Mouse (Mus musculus) layer of hippocampus, adult 18-20 months (tissue): ENCODE data around the gene P2rx4. TPM values are rescaled to one million over a fixed set of nuclear protein-coding genes. Genes with fewer than 3 reads are reported as not detected.
"Not testable (repeated sequence)": the region's sequence is repeated elsewhere in the genome, so short reads cannot be mapped to it uniquely, and the experiment has no call there.

Experiments
- DNase-seq, 2 experiments: peaks; one replicate each; pipeline ENCODE4 v3.0.0; 2022; ENCODE audit warnings: low spot score in 2 of 2
- long read RNA-seq: library from polyadenylated mRNA; stranded (forward); transcript quantifications from one replicate; pipeline ENCODE4 v2.0.0, GENCODE M21; 2021
- total RNA-seq, 2 experiments: library from RNA; stranded (reverse); gene quantifications; 2 replicates each; pipeline ENCODE4 v1.2.3; 2021

P2rx4 gene
- total RNA-seq, result 10 to 100 TPM; 12.6 to 15.0 TPM
- long read RNA-seq, transcript P2rx4-201 (12 exons, 2,702 nt), result major isoform, 16 of 24 reads
- long read RNA-seq, partial matches to known transcripts, result 0 of 24 reads
- long read RNA-seq, other reads (novel, unspliced or antisense), result 6 of 24 reads

DNA sequence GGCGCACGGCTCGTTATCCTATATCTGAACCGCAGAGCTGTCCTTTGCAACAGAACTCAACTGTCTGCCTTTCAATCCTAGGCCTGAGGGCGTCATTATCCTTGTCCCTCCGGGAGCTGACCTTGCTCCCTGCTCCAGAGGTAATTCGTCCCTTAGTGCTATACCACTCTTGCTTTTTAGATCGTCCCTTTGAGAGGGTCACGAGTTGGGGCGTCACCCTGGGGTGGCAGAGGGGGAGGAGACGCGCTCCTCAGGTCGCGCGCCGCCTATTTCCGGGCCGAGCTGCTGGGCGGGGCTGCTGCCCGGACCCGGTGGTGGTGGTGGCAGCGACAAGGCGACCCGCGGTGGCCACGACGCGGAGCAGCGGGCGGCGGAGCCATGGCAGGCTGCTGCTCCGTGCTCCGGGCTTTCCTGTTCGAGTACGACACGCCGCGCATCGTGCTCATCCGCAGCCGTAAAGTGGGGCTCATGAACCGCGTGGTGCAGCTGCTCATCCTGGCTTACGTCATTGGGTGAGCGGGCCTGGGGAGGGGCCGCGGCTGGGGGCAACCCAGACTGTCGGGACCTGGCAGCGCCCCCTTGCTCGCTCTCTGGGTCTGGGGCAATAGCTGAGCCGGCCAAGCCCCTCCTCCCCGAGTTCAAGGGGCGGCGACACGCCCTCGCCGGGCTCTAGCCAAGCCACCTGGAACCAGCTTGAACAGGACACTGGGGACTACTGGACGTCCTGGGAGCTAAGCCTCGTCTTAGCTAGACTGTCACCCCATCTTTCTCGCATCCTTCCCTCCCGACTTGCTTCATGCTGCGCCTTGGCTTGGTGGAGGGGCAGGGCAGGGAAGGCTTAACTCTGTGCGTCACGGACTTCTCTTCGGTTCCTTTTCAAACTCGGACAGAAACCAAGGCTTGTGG is at the start of gene P2rx4:
P2rx4 (plus strand) TSS at position 269 of the 906 bp plus-strand sequence.
- peak; percentile 75 to 88 for DNase-seq

DNA sequence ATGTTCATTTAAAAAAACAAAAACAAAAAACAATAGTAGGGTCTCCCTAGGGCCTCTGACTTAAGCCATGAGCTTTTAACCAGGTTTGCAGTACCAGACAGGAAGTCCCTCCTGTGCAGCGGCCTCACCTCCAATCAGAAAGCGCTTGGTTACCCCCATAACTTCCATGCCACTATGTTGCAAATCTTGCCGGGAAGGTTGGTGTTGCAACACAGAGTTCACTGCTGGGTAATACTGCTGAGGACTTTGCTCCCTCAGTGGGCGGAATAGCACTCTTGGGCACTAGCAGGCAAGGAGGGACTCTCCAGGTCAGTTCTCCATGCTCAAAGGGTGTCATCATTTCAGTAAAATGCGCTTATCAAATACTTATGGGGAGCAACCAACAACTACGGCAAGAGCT is 44.8 kb upstream of the P2rx4 start:
- DNase-seq, result no peak

DNA sequence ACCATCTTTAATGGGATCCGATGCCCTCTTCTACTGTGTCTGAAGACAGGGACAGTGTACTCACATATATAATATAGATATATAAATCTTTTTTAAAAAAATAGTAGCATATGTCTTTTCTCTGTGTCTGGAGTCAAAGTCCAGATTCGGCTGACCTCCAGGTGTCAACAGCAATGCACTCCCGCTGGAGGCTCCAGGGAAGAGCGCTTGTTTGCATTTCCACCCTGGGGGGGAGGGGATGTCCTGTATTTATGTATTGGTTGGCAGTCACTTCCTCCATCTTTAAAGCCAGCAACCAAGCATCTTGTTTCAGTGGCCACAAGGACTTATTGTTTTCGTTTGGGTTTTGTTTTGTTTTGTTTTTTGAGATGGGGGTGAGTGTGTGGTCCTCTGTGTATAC is 42.3 kb upstream of the P2rx4 start:
- DNase-seq, result no peak

DNA sequence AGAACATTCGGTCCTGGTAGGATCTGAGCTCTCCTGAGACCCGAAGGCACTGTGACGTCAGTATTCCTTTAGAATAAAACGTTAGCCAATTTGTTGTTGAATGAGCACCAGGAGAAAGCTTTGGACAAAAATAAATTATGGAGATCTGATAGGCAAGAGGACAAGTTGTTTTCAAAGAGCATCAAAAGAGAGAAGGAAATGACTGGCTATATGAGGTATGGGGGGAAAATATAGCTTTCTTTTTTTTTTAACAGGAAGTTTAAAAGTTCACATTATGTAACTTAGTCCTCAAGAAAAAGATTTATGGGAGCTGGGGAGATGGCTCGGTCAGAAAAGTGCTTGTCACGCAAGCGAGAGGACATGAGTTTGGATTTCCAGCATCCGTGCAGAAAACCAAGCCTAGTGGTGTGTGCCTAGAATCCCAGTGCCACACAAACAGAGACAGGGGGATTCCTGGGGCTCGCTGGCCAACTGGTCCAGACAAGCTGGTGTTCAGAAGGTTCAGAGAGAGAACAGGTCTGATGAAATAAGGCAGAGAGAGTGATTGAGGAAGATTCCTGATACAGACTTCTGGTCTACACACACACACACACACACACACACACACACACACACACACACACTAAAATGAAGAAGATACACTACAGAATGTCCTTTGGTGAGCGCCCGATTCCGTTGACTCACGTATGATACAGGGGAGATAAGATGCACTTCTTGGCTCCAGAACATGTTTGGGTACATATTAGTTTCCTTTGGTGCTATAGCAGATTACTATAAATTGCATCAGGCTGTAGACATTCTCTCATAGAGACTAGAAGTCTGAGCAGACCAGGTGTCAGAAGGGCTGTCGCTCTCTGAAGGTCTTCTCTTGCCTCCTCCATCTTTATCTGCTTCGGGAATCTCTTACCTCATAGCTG is 38.1 kb upstream of the P2rx4 start:
- DNase-seq, result no peak

DNA sequence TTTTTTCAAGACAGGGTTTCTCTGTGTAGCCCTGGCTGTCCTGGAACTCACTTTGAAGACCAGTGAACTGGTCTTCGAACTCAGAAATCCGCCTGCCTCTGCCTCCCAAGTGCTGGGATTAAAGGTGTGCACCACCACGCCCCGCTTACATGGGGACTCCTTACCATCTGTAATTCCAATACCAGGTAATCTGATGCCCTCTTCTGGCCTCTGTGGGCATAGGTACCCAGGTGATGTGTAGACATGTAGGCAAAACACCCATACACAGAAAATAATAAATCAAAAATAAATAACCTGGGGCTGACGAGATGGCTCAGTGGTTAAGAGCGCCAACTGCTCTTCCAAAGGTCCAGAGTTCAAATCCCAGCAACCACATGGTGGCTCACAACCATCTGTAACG is 35.7 kb upstream of the P2rx4 start:
- not testable (repeated sequence) for DNase-seq

DNA sequence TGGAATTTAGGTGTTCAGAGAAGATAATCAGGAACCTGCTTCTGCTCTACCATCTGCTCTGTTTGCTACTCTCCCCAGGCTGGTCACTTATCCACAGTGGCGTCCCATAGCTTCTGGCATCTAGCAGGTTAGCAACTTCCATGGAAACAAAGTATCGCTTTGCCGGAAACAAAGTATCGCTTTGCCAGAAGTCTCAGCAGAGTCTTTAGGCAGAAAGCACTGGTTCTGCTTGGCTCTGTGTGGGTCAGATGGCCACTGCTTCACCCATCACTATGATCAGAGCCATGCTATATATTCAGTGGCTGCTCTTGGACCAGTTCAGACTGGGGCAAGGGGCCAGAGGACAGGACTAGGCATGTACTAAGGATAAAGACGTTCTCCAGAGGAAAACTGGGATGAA is 35.0 kb upstream of the P2rx4 start:
- no peak for DNase-seq

DNA sequence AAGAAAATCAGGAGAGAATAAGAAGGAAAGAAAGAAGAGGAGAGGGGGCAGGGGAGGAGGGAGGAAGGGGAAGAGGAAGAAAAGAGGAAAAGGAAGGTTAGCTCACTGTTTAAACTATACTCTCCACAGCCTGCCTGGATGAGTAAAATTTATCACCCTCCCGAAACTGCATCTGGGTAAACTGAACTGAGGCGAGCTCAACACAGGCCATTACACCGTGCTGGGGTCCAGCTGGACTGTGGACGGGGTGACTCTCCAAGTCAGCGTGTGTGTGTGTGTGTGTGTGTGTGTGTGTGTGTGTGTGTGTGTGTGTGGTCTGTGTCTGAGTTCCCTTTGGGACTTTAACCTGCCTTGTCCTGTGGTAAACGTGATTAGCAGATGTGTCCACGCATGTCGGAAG is 31.3 kb upstream of the P2rx4 start:
- DNase-seq, result no peak

DNA sequence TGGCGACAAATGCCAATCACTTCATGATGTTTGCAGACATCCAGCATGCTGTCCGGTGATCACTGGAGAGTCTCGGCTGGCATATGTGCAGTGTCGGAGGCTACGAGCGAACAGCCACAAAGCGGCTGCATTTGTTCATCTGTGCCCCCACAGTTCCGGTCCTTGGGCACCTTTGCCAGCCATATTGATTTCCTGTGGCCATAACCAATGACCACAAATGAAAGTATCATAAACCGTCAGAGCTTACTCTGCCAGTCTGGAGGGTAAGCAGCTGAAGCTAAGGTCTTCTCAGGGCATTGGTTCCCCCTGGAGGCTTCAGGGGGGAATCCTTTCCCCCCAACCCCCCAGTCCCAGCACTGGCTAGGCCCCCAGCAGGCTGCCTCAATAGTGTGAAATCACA is 29.4 kb upstream of the P2rx4 start:
- no peak for DNase-seq

DNA sequence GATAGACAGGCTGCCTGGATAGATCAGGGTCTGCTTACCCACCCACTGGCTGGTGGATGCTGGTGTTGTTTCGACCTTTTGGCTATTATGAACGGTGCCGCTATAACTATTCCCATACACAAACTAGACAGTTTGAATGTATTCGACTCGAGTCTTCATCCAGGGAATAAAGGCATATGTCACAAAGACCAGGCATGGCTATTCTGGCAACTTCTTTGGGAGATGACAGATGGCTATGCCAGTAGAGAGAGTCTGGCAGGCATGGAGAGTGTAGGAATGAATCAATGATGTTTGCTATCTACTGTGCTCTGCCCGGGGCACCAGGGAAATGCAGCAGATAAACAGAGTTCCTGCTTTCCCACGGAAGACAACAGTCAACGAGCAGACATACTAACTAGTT is 27.5 kb upstream of the P2rx4 start:
- peak; percentile 37 to 59 for DNase-seq

DNA sequence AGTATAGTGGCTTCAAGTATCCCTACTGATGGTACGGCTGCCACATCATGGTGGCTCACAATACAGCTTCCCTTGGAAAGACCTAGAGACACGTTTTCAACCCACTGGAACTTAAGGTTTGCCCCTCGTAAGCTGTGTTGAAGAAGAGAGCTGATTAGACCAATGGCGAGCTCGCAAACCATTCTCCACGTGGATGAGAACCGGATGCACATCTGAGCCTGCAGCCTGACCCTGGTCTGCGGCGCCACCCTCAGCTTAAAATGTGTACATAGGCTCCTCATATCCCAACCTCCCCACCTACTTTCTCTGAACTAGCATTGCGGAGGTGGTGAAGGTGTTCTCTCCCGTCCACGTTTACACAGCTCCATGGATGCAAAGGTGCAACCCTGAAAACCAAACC is 26.1 kb upstream of the P2rx4 start:
- DNase-seq, result no peak

DNA sequence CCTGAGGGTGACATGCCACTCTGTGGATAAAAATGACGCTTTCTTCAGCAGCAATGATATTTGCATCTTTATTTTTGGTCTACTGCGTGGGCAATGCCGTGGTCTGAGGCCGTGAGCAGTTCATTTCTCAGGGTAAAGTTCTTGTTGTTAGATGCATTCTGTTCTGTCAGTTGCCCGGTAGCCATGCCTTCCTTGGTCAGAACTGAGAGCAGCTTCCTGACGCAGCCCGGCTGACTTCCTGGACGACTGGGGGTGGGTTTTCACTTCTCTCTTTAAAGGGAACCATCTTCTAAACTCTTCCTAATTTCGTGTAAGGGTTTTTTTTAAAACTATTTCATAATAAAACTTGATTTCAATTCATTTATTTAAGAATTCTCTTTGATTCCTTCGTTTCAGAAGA is 23.4 kb upstream of the P2rx4 start:
- DNase-seq, result no peak

DNA sequence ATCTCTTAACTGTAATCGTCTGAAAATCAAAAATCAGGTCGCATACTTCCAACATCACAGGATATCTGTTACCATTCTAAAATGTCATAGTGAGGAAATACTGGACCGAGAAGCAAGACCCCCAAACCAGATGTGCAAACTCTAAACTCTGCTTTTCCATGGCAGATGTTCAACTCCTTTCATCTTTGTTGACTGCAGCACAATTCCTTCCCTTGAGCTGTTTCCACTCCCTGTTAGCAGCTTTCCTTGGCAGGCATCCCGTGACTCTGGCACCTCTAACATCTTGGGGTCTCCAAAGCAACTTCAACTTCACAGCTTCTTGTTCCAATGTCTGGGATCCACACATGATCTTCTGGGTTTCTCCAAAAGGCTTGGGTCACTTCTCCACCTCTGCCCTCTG is 20.0 kb upstream of the P2rx4 start:
- no peak for DNase-seq

DNA sequence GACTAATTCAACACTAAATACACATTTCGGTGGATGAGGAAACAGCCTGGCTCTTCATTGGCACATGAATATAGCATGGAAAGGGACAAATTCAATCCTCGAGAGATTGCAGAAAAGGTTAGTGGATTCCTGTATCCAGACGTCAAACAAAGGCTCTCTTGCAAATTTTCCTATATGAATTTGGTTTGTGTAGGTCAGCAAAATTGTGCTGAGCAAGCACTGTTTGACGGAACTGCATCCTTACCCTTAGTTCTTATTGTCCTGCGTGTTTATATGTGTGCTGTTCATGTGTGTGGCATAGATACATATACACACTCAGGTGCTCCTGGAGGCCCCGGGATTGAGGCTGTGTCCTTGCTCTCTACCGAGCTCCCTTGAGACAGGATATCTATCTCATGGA is 18.2 kb upstream of the P2rx4 start:
- no peak for DNase-seq

DNA sequence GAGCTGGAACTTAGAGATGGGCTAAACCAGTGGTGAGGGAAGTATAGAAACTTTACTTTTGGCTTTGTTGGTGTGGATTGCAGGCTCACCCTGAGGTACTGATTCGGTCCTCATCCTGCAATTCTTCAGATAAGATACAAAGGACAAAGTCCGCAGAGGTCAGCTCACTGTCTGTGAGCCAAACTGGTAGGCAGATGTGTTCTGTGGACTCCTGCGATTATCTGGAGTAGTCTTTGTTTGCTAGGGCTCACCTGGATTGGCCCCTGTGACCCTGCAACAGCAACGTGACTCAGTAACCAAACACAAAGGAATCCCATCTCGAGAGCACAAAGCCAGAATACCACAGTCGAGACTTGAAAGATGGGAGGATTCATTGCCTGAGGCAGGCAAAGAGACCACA is 16.9 kb upstream of the P2rx4 start:
- no peak for DNase-seq

DNA sequence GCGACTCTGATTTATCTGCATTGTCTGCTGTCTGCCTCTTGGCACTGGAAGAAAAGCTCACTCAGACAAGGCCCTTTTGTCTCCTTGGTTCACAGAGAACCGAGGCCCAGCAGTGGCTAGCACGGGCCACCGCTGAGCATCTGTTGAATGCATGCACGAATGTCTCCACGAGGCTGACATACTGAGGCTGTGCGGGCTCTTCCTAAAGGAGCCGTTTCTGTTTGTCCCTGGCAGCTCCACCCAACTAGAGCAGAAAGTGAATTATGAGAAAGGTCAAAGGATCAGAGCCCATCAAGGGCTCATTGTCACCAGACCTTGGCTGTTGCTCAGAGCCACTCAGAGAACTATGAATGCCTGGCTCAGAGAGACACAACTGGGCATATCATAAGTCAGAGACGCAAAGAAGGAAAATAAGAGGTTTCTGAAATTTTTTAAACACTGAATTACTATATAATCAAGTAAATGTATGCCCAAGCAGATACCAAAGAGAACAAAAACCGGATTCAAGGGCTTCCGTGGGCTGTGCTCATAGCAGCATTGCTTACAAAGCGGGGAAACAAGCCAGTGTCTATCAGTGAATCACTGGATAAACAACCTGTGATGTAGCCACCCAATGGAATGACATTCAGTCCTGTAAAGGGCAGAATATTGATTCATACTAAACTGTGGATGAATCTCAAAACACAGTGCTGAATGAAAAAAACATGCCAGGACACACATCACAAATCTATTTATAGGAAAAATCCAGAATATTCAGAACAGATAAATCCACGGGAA is 13.7 kb upstream of the P2rx4 start:
- peak in 1 of 2 experiments; percentile 61 for DNase-seq

DNA sequence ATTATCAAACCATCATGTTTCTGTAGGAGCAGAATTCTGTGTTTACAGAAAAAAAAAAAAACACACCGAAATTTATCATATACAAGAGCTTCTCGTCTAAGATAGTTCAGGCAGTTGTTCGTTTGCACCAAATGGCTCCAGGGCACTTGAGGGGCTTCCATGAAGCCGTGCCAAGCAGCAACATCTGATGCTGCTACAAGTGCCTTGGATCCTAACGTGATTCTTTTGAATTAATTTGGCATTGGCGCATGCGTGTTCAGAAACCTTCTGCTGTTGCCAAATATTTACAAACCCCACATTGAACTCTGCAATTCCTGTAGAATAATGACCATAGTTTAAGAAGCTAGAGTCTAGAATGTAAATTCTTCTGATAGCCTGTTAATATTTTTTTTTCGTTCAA is 11.8 kb upstream of the P2rx4 start:
- no peak for DNase-seq

DNA sequence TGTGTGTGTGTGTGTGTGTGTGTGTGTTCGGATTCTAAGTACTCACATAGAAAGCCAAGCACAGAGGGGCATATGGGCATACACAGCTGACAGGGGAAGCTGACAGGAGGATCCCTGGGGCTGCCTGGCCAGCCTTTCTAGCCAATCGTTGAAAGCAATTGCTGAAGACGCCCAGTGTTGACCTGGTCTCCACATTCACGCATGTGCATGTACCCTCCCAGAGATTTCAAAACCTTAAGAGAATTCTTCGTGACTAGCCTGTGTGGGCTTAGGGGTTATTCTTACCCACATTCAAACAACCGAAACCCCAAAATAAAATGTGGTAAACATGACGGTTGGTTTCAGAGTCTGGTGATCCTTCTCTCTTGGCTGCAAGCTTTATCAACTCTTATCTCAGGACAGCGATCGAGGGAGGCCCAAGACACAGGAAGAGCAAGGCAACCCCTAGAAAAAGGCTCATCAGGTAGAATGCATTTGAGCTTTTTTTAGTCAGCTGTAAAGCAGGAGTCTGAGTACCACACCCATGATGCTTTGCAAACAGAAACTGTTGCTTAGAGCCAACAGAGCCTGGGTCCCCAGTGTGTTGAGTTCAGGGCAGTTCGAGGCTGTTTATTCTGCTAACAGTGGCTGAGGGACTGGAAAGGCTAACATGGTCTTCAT is 9.2 kb upstream of the P2rx4 start:
- no peak for DNase-seq

DNA sequence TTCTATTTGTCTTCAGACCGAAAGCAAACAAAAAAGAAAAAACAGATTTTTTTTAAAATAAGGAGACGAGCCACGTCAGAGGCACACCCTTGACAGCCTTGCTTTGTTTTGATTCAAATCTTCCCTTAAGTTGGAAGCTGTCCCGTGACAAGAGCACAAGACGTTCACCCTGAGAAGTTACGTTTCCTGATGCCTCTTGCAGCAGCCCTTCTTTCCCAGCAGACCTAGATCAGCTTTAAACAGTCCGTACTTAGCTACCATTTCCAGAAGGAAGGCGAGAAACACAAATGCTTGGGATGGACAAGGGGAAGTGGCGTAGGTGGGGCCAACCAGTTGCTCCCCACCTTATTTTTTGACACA is 8.7 kb upstream of the P2rx4 start:
- no peak for DNase-seq

DNA sequence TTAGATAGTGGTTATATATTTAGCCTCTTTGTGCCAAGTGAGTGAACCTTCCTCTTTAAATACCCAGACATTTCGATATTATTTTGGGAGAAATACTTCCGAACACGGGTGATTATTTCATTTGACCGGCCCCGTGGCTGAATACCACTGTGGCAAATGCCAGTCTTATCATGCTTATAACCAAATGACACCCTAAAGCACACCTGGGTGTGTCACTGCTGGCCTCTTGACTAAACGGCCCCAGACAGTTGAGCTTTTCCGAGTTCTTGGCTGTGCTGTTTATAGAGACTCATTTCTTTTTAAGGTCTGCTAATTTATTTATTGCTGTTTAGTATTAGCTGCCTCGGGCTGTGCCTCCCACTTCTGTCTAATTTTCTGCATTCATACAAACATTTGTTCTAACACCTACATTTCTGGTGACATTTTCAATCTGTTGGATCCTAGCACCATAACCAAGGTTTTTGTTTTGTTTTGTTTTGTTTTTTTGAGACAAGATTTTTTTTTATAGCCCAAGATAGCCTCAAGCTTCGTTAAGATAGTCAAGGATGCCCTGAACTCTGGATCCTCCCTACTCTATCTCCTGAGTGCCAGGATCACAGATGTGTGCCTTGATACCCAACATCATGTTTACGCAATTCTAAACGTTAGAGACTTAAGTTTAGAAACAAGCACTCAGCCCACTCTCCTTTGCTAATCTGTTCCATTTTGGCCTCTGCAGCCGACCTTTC is 7.1 kb upstream of the P2rx4 start:
- peak in 1 of 2 experiments; percentile 15 for DNase-seq

DNA sequence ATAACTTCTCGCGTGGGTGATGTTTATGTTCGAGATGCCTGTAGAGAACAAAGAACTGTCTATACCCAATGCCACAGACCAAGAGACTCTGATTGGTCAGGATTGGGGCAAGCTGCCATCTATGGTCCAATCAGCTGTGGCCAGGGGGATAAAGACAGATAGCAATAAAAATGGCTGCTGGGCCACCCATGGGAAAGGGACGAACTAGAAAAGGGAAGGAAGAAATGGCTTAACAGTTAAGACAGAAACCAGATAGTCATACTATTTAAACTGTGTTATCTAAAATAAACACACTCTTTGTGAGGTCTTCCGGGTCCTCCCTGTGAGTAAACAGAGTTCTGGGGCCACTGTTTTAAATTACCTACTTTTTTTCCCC is 6.5 kb upstream of the P2rx4 start:
- no peak for DNase-seq
